ENCODE assay signal across 31 mouse cellular contexts in the genomic region with DNA sequence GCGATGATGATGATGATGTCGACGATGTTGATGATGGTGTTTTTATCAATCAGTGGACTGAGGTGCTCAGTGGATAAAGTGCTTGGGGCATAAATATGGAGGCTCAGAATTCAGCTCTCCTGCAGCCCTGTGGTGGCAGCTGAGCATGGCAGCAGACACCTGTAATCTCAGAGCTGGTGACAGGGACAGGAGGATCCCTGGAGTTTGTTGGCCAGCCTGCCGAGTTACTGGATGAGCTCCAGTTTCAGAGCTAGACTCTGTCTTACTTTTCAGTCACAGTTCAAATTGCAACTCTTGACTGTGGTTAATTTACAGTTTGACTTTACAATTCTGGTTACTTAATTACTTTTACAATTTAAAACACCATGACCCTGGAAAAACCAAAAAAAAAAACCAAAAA. TPM values are rescaled to one million over a fixed set of nuclear protein-coding genes. Genes with fewer than 3 reads are reported as not detected.
"Had no signal": no experiment of that assay in that cellular context is flagged by ENCODE, and none has a peak within 500 bp of the region (broad histone marks: within the 10 kb centered on the region; RNA-seq: fewer than 3 reads in every experiment).

No protein-coding gene starts in this region.

- H3K27ac ChIP-seq: gastrocnemius, adult 2 months; heart, embryonic 10.5 days; hindbrain, embryonic 10.5 days; hindbrain, embryonic 12.5 days; hindbrain, embryonic 14.5 days; intestine, embryonic 15.5 days; layer of hippocampus, adult 2 months; left cerebral cortex, adult 2 months; limb, embryonic 10.5 days; limb, embryonic 12.5 days; liver, embryonic 13.5 days; liver, embryonic 15.5 days had no signal

- H3K4me2 ChIP-seq: heart, embryonic 12.5 days; hindbrain, embryonic 12.5 days; hindbrain, embryonic 14.5 days; intestine, embryonic 15.5 days; limb, embryonic 12.5 days; liver, embryonic 11.5 days; liver, embryonic 13.5 days; liver, embryonic 15.5 days had no signal

- H3K4me1 ChIP-seq: heart, embryonic 10.5 days; heart, embryonic 12.5 days; intestine, embryonic 15.5 days; liver, embryonic 13.5 days; liver, embryonic 15.5 days had no signal

- DNase-seq: gastrocnemius, adult 2 months; gastrocnemius, postnatal 10 days; gastrocnemius, postnatal 25 days; heart, adult 18-20 months; heart, postnatal 10 days; heart, postnatal 4 days; kidney, adult 18-20 months; kidney, adult 9 months; kidney, postnatal 10 days; kidney, postnatal 25 days; kidney, postnatal 4 days; liver; liver, embryonic 13.5 days; liver, postnatal 0 days had no signal

- H3K9ac ChIP-seq: heart, embryonic 12.5 days; hindbrain, embryonic 12.5 days; hindbrain, embryonic 14.5 days; intestine, embryonic 15.5 days; limb, embryonic 12.5 days; liver, embryonic 13.5 days; liver, embryonic 15.5 days; liver, postnatal 0 days had no signal

- H3K9me3 ChIP-seq: heart, embryonic 10.5 days; heart, embryonic 12.5 days; hindbrain, embryonic 10.5 days; intestine, embryonic 15.5 days; limb, embryonic 10.5 days; liver, embryonic 13.5 days; liver, embryonic 15.5 days had no signal

- H3K36me3 ChIP-seq: heart, embryonic 10.5 days; heart, embryonic 12.5 days; hindbrain, embryonic 10.5 days; hindbrain, embryonic 12.5 days; intestine, embryonic 15.5 days; limb, embryonic 10.5 days; limb, embryonic 12.5 days; liver, embryonic 13.5 days; liver, embryonic 15.5 days had no signal

- ATAC-seq: hindbrain, embryonic 16.5 days; inflammation-experienced regulatory T-cells, adult 6 months; intestine, embryonic 15.5 days; intestine, postnatal 0 days; liver, postnatal 0 days had no signal

- H3K4me3 ChIP-seq: gastrocnemius, adult 2 months; heart, embryonic 10.5 days; heart, embryonic 12.5 days; hindbrain, embryonic 10.5 days; hindbrain, embryonic 12.5 days; intestine, embryonic 15.5 days; layer of hippocampus, adult 2 months; left cerebral cortex, adult 2 months; limb, embryonic 10.5 days; limb, embryonic 12.5 days; liver, embryonic 13.5 days; liver, embryonic 15.5 days had no signal

RNA-seq across cellular contexts. Expression of gene Uncx, which starts 31.1 kb away (rescaled TPM):
- polyA plus RNA-seq: heart, embryonic 14.5 days; heart, embryonic 16.5 days; inflammation-experienced regulatory T-cells, adult 6 months; intestine, embryonic 15.5 days; intestine, postnatal 0 days; liver, embryonic 11.5 days; liver, embryonic 13.5 days; liver, embryonic 15.5 days; liver, postnatal 0 days had no signal
